Mouse (Mus musculus) embryonic fibroblast, embryonic 13.5 days (primary cell): ENCODE results near the gene Tcam1.

Experiments
- CTCF ChIP-seq: IDR thresholded peaks from 2 replicates; pipeline ENCODE4 v1.5.1; 2011; ENCODE audit warnings: mild to moderate bottlenecking, control low read depth, low read length, moderate library complexity, borderline replicate concordance; ENCODE audit not compliant: insufficient read depth
- POLR2A ChIP-seq: IDR thresholded peaks from 2 replicates; pipeline ENCODE4 v1.6.1; 2011; ENCODE audit warnings: low read depth, mild to moderate bottlenecking, control low read depth, low read length, moderate library complexity

DNA sequence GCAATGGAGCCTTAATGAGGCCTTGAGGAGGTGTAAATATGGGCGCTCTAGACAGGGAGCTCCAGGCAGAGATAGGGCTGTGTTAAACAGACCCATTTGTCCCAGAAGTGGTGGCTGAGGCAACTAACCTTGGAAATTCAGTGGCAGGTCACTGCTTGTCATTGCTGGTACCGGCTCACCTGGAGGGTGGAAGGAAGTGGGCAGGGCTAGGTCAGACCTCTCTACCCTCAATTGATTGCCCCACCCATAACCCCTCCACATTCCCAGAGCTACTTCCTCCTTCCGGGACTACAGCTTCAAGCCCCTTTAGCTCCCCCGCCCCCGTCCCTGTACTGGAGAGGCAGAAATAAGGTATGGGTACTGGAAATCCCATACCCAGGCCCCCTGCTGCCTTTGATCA, 37.1 kb downstream of the Tcam1 start:
- TF ChIP-seq CTCF (no peak), POLR2A (no peak)
